Mouse (Mus musculus) midbrain, embryonic 13.5 days (tissue): Measurements from ENCODE around the gene Ckap2l. TPM values are rescaled to one million over a fixed set of nuclear protein-coding genes. Genes with fewer than 3 reads are reported as not detected.

Experiments
- ATAC-seq: fragments of 200-750 bp; cut with Nextera tagmentation; 2 replicates; pipeline ENCODE4 v1.8.0; 2017; ENCODE audit warnings: mild to moderate bottlenecking, moderate TSS enrichment, moderate library complexity
- H3K27ac ChIP-seq: fragments of 300-500 bp; sonication (generic); 2 replicates; pipeline ENCODE4 v1.5.1; 2015; ENCODE audit warnings: inconsistent platforms, mild to moderate bottlenecking, moderate library complexity
- H3K27me3 ChIP-seq: fragments of 300-500 bp; sonication (generic); 2 replicates; pipeline ENCODE4 v1.6.1; 2015; ENCODE audit warnings: mild to moderate bottlenecking, inconsistent platforms
- H3K36me3 ChIP-seq: fragments of 300-500 bp; sonication (generic); 2 replicates; pipeline ENCODE4 v1.6.1; 2015; ENCODE audit warnings: mild to moderate bottlenecking, inconsistent platforms
- H3K4me1 ChIP-seq: fragments of 300-500 bp; sonication (generic); replicated peaks from 2 replicates; pipeline ENCODE4 v1.6.1; 2015; ENCODE audit warnings: inconsistent platforms
- H3K4me2 ChIP-seq: fragments of 300-500 bp; sonication (generic); replicated peaks from 2 replicates; pipeline ENCODE4 v1.6.1; 2015; ENCODE audit warnings: moderate library complexity, mild to moderate bottlenecking, inconsistent platforms
- H3K4me3 ChIP-seq: fragments of 300-500 bp; sonication (generic); replicated peaks from 2 replicates; pipeline ENCODE4 v1.5.1; 2015; ENCODE audit warnings: mild to moderate bottlenecking, inconsistent platforms
- H3K9ac ChIP-seq: fragments of 300-500 bp; sonication (generic); replicated peaks from 2 replicates; pipeline ENCODE4 v1.6.1; 2015; ENCODE audit warnings: mild to moderate bottlenecking, inconsistent platforms
- H3K9me3 ChIP-seq: fragments of 300-500 bp; sonication (generic); 2 replicates; pipeline ENCODE4 v1.6.1; 2016; ENCODE audit warnings: mild to moderate bottlenecking, inconsistent platforms
- WGBS: fragments of 180-500 bp; shearing (Covaris S2); methylation state at CpG from one replicate; pipeline ENCODE4 v1.1.7; 2015; 5-methylcytosine and 5-hydroxymethylcytosine counted together
- polyA plus RNA-seq: library from polyadenylated mRNA; unstranded; fragments of >200 nt; fragmentation: Nextera tagmentation; extraction: Ambion mirVana; gene quantifications from 2 replicates; pipeline ENCODE4 v1.2.1, GENCODE M21; 2015

The Ckap2l gene
- polyA plus RNA-seq, 1 experiment from 2014 or later: 19.3 TPM

- no peak for ATAC-seq
- 61% methylated on average over 6 of the region's 6 CpGs for WGBS
- no peak overlapping the region for H3K27ac ChIP-seq
- no peak overlapping the region for H3K4me2 ChIP-seq
- peaks cover under 1% of the 10 kb centered on the region; the same call in 1 of the 2 replicates for H3K36me3 ChIP-seq
- H3K9me3 ChIP-seq: no peaks in the 10 kb centered on the region
- H3K4me3 ChIP-seq: no peak overlapping the region
- no peaks in the 10 kb centered on the region for H3K27me3 ChIP-seq
- 0 out of 2 replicates have a peak overlapping the region, but pooled peaks have one; percentile 14 for H3K9ac ChIP-seq
- peaks cover 4% of the 10 kb centered on the region; the same call in 1 of the 2 replicates for H3K4me1 ChIP-seq
Observed at GRCm38 (mm10) chr2:129261151-129261794, 35.7 kb downstream of the Ckap2l start.

GRCm38 (mm10) chr2:129260646-129261045, 36.4 kb downstream of the Ckap2l start:
- ATAC-seq: no peak
- H3K4me3 ChIP-seq: no peak overlapping the region
- no peak overlapping the region for H3K9ac ChIP-seq
- peaks cover 4% of the 10 kb centered on the region; the same call in 1 of the 2 replicates for H3K4me1 ChIP-seq
- no peaks in the 10 kb centered on the region for H3K9me3 ChIP-seq
- no peak overlapping the region for H3K4me2 ChIP-seq
- H3K27me3 ChIP-seq: no peaks in the 10 kb centered on the region
- H3K36me3 ChIP-seq: no peaks in the 10 kb centered on the region
- 74% methylated on average over 3 of the region's 3 CpGs for WGBS
- H3K27ac ChIP-seq: no peak overlapping the region

- Histone ChIP-seq H3K4me2 (no peak overlapping the region; the same call in 1 of the 2 replicates), H3K4me1 (peaks cover 4% of the 10 kb centered on the region; the same call in 1 of the 2 replicates), H3K9ac (no peak overlapping the region), H3K9me3 (no peaks in the 10 kb centered on the region), H3K36me3 (no peaks in the 10 kb centered on the region), H3K27me3 (no peaks in the 10 kb centered on the region), H3K4me3 (no peak overlapping the region), H3K27ac (no peak overlapping the region)
- 42% methylated on average over 7 of the region's 7 CpGs for WGBS
- peak; percentile 78 for ATAC-seq
Observed at GRCm38 (mm10) chr2:129258475-129259211, 38.4 kb downstream of the Ckap2l start.

GRCm38 (mm10) chr2:129258056-129258455, 39.0 kb downstream of the Ckap2l start:
- peaks cover 4% of the 10 kb centered on the region; the same call in 1 of the 2 replicates for H3K4me1 ChIP-seq
- H3K4me2 ChIP-seq: no peak overlapping the region
- H3K4me3 ChIP-seq: no peak overlapping the region
- 92% methylated on average over 3 of the region's 3 CpGs for WGBS
- no peak overlapping the region for H3K9ac ChIP-seq
- H3K27me3 ChIP-seq: no peaks in the 10 kb centered on the region
- H3K27ac ChIP-seq: no peak overlapping the region
- no peaks in the 10 kb centered on the region for H3K9me3 ChIP-seq
- H3K36me3 ChIP-seq: no peaks in the 10 kb centered on the region
- ATAC-seq: no peak; the same call in 1 of the 2 replicates

GRCm38 (mm10) chr2:129256006-129256405, 41.0 kb downstream of the Ckap2l start:
- H3K36me3 ChIP-seq: no peaks in the 10 kb centered on the region
- H3K27me3 ChIP-seq: no peaks in the 10 kb centered on the region
- H3K9me3 ChIP-seq: no peaks in the 10 kb centered on the region
- no peak overlapping the region for H3K27ac ChIP-seq
- peaks cover 4% of the 10 kb centered on the region; the same call in 1 of the 2 replicates for H3K4me1 ChIP-seq
- no peak overlapping the region for H3K4me3 ChIP-seq
- H3K9ac ChIP-seq: no peak overlapping the region
- no peak overlapping the region for H3K4me2 ChIP-seq
- WGBS: 78% methylated on average over 4 of the region's 4 CpGs
- ATAC-seq: no peak

- H3K4me3 ChIP-seq: no peak overlapping the region
- no peak for ATAC-seq
- peaks cover 4% of the 10 kb centered on the region; the same call in 1 of the 2 replicates for H3K4me1 ChIP-seq
- H3K4me2 ChIP-seq: no peak overlapping the region
- H3K27ac ChIP-seq: no peak overlapping the region
- no peaks in the 10 kb centered on the region for H3K9me3 ChIP-seq
- H3K27me3 ChIP-seq: no peaks in the 10 kb centered on the region
- H3K9ac ChIP-seq: no peak overlapping the region
- no peaks in the 10 kb centered on the region for H3K36me3 ChIP-seq
- WGBS: 85% methylated on average over 2 of the region's 2 CpGs
Observed at GRCm38 (mm10) chr2:129254076-129254475, 42.9 kb downstream of the Ckap2l start.

- ATAC-seq: no peak
- Histone ChIP-seq H3K27ac (no peak overlapping the region), H3K4me1 (peaks cover 4% of the 10 kb centered on the region; the same call in 1 of the 2 replicates), H3K4me2 (no peak overlapping the region), H3K9me3 (no peaks in the 10 kb centered on the region), H3K9ac (no peak overlapping the region), H3K36me3 (no peaks in the 10 kb centered on the region), H3K27me3 (no peaks in the 10 kb centered on the region), H3K4me3 (no peak overlapping the region)
- WGBS: 84% methylated on average over 2 of the region's 2 CpGs
Observed at GRCm38 (mm10) chr2:129253631-129253970, 43.4 kb downstream of the Ckap2l start.

GRCm38 (mm10) chr2:129252836-129253630, 44.0 kb downstream of the Ckap2l start:
- Histone ChIP-seq H3K4me2 (no peak overlapping the region), H3K4me3 (no peak overlapping the region), H3K9me3 (no peaks in the 10 kb centered on the region), H3K27ac (no peak overlapping the region), H3K9ac (no peak overlapping the region), H3K27me3 (no peaks in the 10 kb centered on the region), H3K36me3 (no peaks in the 10 kb centered on the region), H3K4me1 (no peaks in the 10 kb centered on the region)
- ATAC-seq: no peak
- 87% methylated on average over 19 of the region's 19 CpGs for WGBS

- WGBS: 68% methylated on average over 1 of the region's 1 CpGs
- Histone ChIP-seq H3K36me3 (no peaks in the 10 kb centered on the region), H3K4me3 (no peak overlapping the region), H3K27ac (no peak overlapping the region), H3K27me3 (no peaks in the 10 kb centered on the region), H3K9ac (no peak overlapping the region), H3K9me3 (no peaks in the 10 kb centered on the region), H3K4me2 (no peak overlapping the region), H3K4me1 (no peaks in the 10 kb centered on the region)
- ATAC-seq: no peak
Observed at GRCm38 (mm10) chr2:129249321-129249720, 47.7 kb downstream of the Ckap2l start.

- Histone ChIP-seq H3K27me3 (no peaks in the 10 kb centered on the region), H3K9ac (no peak overlapping the region), H3K4me3 (no peak overlapping the region), H3K27ac (no peak overlapping the region), H3K9me3 (no peaks in the 10 kb centered on the region), H3K4me2 (no peak overlapping the region), H3K4me1 (no peaks in the 10 kb centered on the region), H3K36me3 (no peaks in the 10 kb centered on the region)
- WGBS: 85% methylated on average over 7 of the region's 7 CpGs
- no peak for ATAC-seq
Observed at GRCm38 (mm10) chr2:129247707-129248121, 49.3 kb downstream of the Ckap2l start.

- H3K4me3 ChIP-seq: no peak overlapping the region
- no peaks in the 10 kb centered on the region for H3K4me1 ChIP-seq
- H3K9me3 ChIP-seq: no peaks in the 10 kb centered on the region
- ATAC-seq: no peak
- no peaks in the 10 kb centered on the region for H3K36me3 ChIP-seq
- H3K4me2 ChIP-seq: no peak overlapping the region
- 95% methylated on average over 12 of the region's 12 CpGs for WGBS
- H3K27me3 ChIP-seq: no peaks in the 10 kb centered on the region
- H3K9ac ChIP-seq: no peak overlapping the region
- no peak overlapping the region for H3K27ac ChIP-seq
Observed at GRCm38 (mm10) chr2:129246924-129247323, 50.1 kb downstream of the Ckap2l start.

GRCm38 (mm10) chr2:129246436-129246835, 50.6 kb downstream of the Ckap2l start:
- H3K4me1 ChIP-seq: no peaks in the 10 kb centered on the region
- no peaks in the 10 kb centered on the region for H3K9me3 ChIP-seq
- no peaks in the 10 kb centered on the region for H3K27me3 ChIP-seq
- no peak for ATAC-seq
- 88% methylated on average over 7 of the region's 7 CpGs for WGBS
- H3K27ac ChIP-seq: no peak overlapping the region
- H3K9ac ChIP-seq: no peak overlapping the region
- H3K4me3 ChIP-seq: no peak overlapping the region
- no peak overlapping the region for H3K4me2 ChIP-seq
- H3K36me3 ChIP-seq: no peaks in the 10 kb centered on the region
